Mouse (Mus musculus) midbrain, embryonic 13.5 days (tissue): Measurements from ENCODE around the gene Proser1. TPM values are rescaled to one million over a fixed set of nuclear protein-coding genes. Genes with fewer than 3 reads are reported as not detected.

Source experiments
- ATAC-seq: fragments of 200-750 bp; cut with Nextera tagmentation; 2 replicates; pipeline ENCODE4 v1.8.0; 2017; ENCODE audit warnings: mild to moderate bottlenecking, moderate TSS enrichment, moderate library complexity
- H3K27ac ChIP-seq: fragments of 300-500 bp; sonication (generic); 2 replicates; pipeline ENCODE4 v1.5.1; 2015; ENCODE audit warnings: inconsistent platforms, mild to moderate bottlenecking, moderate library complexity
- H3K27me3 ChIP-seq: fragments of 300-500 bp; sonication (generic); 2 replicates; pipeline ENCODE4 v1.6.1; 2015; ENCODE audit warnings: mild to moderate bottlenecking, inconsistent platforms
- H3K36me3 ChIP-seq: fragments of 300-500 bp; sonication (generic); 2 replicates; pipeline ENCODE4 v1.6.1; 2015; ENCODE audit warnings: mild to moderate bottlenecking, inconsistent platforms
- H3K4me1 ChIP-seq: fragments of 300-500 bp; sonication (generic); replicated peaks from 2 replicates; pipeline ENCODE4 v1.6.1; 2015; ENCODE audit warnings: inconsistent platforms
- H3K4me2 ChIP-seq: fragments of 300-500 bp; sonication (generic); replicated peaks from 2 replicates; pipeline ENCODE4 v1.6.1; 2015; ENCODE audit warnings: moderate library complexity, mild to moderate bottlenecking, inconsistent platforms
- H3K4me3 ChIP-seq: fragments of 300-500 bp; sonication (generic); replicated peaks from 2 replicates; pipeline ENCODE4 v1.5.1; 2015; ENCODE audit warnings: mild to moderate bottlenecking, inconsistent platforms
- H3K9ac ChIP-seq: fragments of 300-500 bp; sonication (generic); replicated peaks from 2 replicates; pipeline ENCODE4 v1.6.1; 2015; ENCODE audit warnings: mild to moderate bottlenecking, inconsistent platforms
- H3K9me3 ChIP-seq: fragments of 300-500 bp; sonication (generic); 2 replicates; pipeline ENCODE4 v1.6.1; 2016; ENCODE audit warnings: mild to moderate bottlenecking, inconsistent platforms
- WGBS: fragments of 180-500 bp; shearing (Covaris S2); methylation state at CpG from one replicate; pipeline ENCODE4 v1.1.7; 2015; 5-methylcytosine and 5-hydroxymethylcytosine counted together
- polyA plus RNA-seq: library from polyadenylated mRNA; unstranded; fragments of >200 nt; fragmentation: Nextera tagmentation; extraction: Ambion mirVana; gene quantifications from 2 replicates; pipeline ENCODE4 v1.2.1, GENCODE M21; 2015

The Proser1 gene
- polyA plus RNA-seq, 1 experiment from 2014 or later: 33.2 TPM

DNA sequence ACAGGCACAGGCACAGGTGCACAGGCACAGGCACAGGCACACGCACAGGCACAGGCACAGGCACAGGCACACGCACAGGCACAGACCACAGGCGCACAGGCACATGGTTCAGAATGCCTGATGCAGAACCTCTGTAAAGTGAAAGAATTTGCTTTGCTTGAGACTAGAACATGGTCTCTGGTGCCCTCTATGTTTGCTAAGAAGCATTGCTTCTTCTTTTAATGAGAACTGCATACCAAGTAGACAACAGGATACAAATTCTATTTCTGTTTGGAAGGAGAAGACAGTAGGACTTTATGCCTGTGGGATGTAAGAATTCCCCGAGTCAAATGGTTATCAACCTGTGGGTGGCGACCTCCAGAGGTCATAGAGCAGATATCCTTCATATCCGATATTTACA, 39.0 kb downstream of the Proser1 start:
- Histone ChIP-seq H3K36me3 (no peaks in the 10 kb centered on the region), H3K27me3 (no peaks in the 10 kb centered on the region), H3K9ac (no peak overlapping the region), H3K4me3 (no peak overlapping the region), H3K4me1 (no peaks in the 10 kb centered on the region), H3K27ac (no peak overlapping the region), H3K9me3 (no peaks in the 10 kb centered on the region), H3K4me2 (no peak overlapping the region)
- 72% methylated on average over 6 of the region's 6 CpGs for WGBS
- no peak for ATAC-seq

DNA sequence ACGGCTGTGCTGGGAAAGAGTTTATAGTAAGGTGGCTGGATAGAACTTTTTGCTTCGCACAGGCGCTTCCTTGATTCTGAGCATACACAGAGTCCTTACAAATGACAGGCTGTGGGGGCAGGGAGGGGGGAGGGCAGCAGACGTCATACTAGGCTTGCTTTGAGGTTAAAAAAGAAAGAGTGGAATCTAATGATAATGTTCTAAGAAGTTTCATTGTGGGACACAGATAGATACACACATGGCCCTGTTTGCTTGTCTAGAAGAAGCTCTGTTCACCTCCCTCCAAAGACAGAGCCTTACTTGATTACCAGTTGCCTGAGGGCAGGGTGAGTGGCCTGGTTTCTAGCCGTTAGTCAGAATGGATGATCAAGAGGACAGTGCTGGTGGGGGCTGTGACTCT, 49.6 kb downstream of the Proser1 start:
- H3K9me3 ChIP-seq: no peaks in the 10 kb centered on the region
- H3K27ac ChIP-seq: no peak overlapping the region
- no peaks in the 10 kb centered on the region for H3K36me3 ChIP-seq
- no peaks in the 10 kb centered on the region for H3K27me3 ChIP-seq
- no peak overlapping the region for H3K9ac ChIP-seq
- no peaks in the 10 kb centered on the region for H3K4me1 ChIP-seq
- WGBS: 76% methylated on average over 5 of the region's 5 CpGs
- H3K4me2 ChIP-seq: no peak overlapping the region
- no peak overlapping the region for H3K4me3 ChIP-seq
- ATAC-seq: no peak

GRCm38 (mm10) chr3:53514221-53515065, 51.0 kb downstream of the Proser1 start:
- no peak for ATAC-seq
- H3K4me2 ChIP-seq: no peak overlapping the region
- no peaks in the 10 kb centered on the region for H3K9me3 ChIP-seq
- no peaks in the 10 kb centered on the region for H3K36me3 ChIP-seq
- 83% methylated on average over 4 of the region's 4 CpGs for WGBS
- H3K27ac ChIP-seq: no peak overlapping the region
- no peak overlapping the region for H3K9ac ChIP-seq
- no peaks in the 10 kb centered on the region for H3K27me3 ChIP-seq
- no peaks in the 10 kb centered on the region for H3K4me1 ChIP-seq
- no peak overlapping the region for H3K4me3 ChIP-seq

GRCm38 (mm10) chr3:53522794-53523193, 59.3 kb downstream of the Proser1 start:
- Histone ChIP-seq H3K36me3 (no peaks in the 10 kb centered on the region), H3K27me3 (0 out of 2 replicates have a peak, but pooled peaks cover 3% of the 10 kb centered on the region), H3K4me3 (no peak overlapping the region), H3K4me2 (no peak overlapping the region), H3K9ac (no peak overlapping the region), H3K4me1 (no peaks in the 10 kb centered on the region), H3K27ac (no peak overlapping the region), H3K9me3 (no peaks in the 10 kb centered on the region)
- no peak for ATAC-seq
- WGBS: 66% methylated on average over 10 of the region's 10 CpGs

- WGBS: 27% methylated on average over 21 of the region's 21 CpGs
- ATAC-seq: peak; percentile 53; the same call in 1 of the 2 replicates
Measured at GRCm38 (mm10) chr3:53525737-53526136, 62.3 kb downstream of the Proser1 start.

DNA sequence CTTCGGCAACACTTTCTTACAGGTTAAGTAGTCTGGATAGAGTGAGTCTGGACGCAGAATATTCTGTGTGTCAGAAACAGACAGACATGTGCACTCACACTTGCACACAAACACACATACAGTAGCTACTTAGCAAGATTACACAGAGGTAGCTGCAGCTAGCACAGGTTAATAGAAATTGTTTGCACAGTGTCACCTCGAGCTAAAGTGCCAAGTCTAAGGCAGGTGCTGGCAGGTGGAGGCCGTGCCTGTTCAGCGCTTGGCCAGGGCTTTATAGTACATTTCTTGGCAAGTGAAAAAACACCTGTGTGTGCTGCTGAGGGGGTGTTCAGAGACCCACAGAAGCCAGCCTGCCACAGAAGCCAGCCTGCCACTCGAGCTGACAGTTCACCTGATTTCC, 66.8 kb downstream of the Proser1 start:
- Histone ChIP-seq H3K36me3 (no peaks in the 10 kb centered on the region), H3K4me1 (no peaks in the 10 kb centered on the region), H3K4me2 (no peak overlapping the region), H3K9ac (no peak overlapping the region), H3K27ac (no peak overlapping the region), H3K4me3 (no peak overlapping the region), H3K9me3 (no peaks in the 10 kb centered on the region), H3K27me3 (0 out of 2 replicates have a peak, but pooled peaks cover 3% of the 10 kb centered on the region)
- WGBS: 88% methylated on average over 6 of the region's 6 CpGs
- no peak for ATAC-seq

More at GRCm38 (mm10) chr3:53525737-53526136, 62.3 kb downstream of the Proser1 start:
- Histone ChIP-seq H3K9me3 (no peaks in the 10 kb centered on the region), H3K9ac (0 out of 2 replicates have a peak overlapping the region, but pooled peaks have one; percentile 32), H3K4me1 (no peaks in the 10 kb centered on the region), H3K27ac (no peak overlapping the region), H3K4me3 (peak overlapping the region; percentile 33), H3K4me2 (peak overlapping the region; percentile 55), H3K36me3 (no peaks in the 10 kb centered on the region), H3K27me3 (0 out of 2 replicates have a peak, but pooled peaks cover 3% of the 10 kb centered on the region)

Other genes starting within 250 kb of the Proser1 start
- 9.7 and 11.8 TPM in 2 replicates for gene Nhlrc3, start 334 bp upstream of the Proser1 start, polyA plus RNA-seq
- not detected in 2 replicates for gene Stoml3, start 25.0 kb downstream of the Proser1 start, polyA plus RNA-seq
- 1.0 and 1.1 TPM in 2 replicates for gene Frem2, start 193.7 kb downstream of the Proser1 start, polyA plus RNA-seq